Mouse (Mus musculus) cerebellum, postnatal 10 days (tissue): ENCODE measurements at regions not wholly inside any gene's neighbourhood (a gene's known extent, or its start where the extent isn't known, plus 50 kb on each side); places are given as distances from the start of the nearest gene placed in this dataset.
A peak's percentile ranks its signal among the peaks of the same experiment; 100 is the strongest.

Experiments
- DNase-seq, 2 experiments: peaks; one replicate each; pipeline ENCODE4 v3.0.0; 2021; ENCODE audit warnings: mixed read lengths in 2 of 2

- DNase-seq = no peak
Observed at GRCm38 (mm10) chrX:166964656-166965582, 244.2 kb downstream of the Tmsb4x start.

DNA sequence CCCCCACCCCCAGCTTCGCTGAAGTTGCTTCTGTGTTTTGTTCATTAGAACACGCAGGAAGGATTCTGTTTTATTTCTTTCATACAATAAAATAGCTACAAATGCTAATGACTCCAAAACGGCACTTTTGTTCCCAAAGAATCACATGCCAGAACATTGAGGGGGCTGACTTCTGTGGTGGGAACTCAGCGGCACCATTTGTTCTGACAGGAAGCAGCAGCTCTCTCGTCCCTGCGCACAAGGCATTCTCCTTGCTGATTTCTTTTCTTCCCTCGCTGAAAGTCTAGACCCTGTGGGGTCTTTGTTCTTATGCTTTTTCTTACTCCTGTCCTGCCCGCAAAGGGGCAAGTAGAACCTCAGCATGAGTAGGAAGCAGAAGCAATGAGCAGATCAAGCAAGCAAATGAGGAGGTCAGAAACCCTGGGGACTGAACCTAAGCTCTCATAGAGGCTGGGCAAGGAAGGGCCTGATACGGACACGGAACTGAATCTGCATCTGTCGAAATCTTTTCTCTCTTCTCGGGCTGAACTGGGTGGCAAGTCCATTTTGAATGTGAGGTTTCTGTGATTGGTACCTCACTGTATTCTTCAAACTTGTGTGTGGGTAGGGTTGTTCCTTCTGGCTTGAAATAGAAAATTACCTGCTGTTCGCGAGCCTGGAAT is 256.5 kb downstream of the Tmsb4x start:
- peak in 1 of 2 experiments; percentile 2 for DNase-seq

- peak; percentile 3 to 4 for DNase-seq
Observed at GRCm38 (mm10) chrX:166951011-166951410, 258.1 kb downstream of the Tmsb4x start.

GRCm38 (mm10) chrX:166945915-166946314 is 263.2 kb downstream of the Tmsb4x start:
- no peak for DNase-seq

DNA sequence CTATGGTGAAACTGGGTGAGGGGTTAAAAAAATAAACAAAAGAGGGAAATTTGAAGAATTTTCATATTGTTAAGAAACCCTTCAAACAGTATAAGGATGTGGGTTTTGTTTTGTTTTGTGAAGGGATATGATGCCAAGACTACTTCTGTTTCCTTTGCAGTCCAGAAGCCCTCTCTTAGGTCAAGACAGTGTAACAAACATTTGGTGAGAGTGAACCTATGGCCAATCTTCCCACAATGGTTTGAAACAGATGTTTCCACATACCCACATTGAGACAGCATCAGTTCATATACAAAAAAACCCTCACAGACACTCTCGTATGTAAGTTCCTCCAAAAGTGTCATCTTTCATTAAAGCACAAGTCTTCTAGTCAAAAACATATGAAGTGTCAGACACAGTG is 263.6 kb downstream of the Tmsb4x start:
- no peak for DNase-seq

- DNase-seq = no peak
Observed at GRCm38 (mm10) chrX:166933766-166934165, 275.3 kb downstream of the Tmsb4x start.

DNA sequence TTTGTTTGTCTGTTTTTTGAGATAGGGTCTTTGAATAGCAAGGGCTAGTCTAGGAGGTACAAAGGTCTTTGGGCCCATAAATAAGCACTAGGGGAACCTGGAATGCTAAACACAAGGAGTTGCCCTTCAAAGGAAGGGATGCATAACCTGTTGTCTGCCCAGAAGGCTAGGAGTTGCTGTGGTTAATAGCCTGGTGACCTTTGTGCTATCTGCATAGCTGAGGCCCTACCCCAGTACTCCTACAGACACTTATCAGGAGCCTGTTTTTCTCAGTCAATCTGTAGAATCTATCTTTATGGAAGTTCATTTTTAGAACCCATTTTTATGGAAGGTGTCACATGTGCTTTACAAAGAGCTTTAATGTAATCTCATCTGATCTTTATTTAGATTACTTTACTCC is 276.6 kb downstream of the Tmsb4x start:
- DNase-seq = no peak

GRCm38 (mm10) chrX:166931048-166931447 is 278.1 kb downstream of the Tmsb4x start:
- no peak for DNase-seq

DNA sequence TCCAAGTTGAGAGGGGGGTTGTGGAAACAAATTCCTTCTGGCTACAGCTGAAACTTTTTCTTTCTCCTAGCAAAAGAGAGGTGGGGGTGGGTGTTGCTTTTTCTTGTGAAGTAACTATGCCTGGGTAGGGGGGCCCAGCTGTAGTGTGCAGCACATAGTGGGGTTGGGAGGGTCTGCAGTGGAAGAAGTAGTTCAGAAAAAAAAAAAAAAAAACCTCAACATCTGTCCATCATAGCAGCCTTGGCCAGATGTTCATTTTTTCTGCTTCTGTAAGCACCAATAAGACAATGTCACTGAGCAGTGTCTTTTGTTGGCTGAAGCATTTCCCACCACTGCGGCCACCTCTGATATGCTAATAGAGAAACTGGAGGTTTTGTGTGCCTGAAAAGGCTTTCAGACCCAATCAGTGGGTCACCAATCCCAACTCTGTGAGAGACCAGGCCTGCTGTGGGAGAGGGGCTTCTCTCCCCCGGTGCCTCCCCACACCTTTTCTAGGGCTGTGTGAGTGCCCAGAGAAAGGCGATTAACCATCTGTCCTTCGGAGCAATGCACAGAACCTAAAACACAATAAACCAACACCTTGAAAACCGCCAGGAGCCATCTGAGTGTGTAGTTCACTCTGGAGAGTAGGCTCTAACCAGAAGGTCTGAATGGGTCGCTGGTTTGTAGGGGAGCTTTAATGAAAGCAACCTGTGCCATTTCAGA is 279.2 kb downstream of the Tmsb4x start:
- no peak for DNase-seq

DNA sequence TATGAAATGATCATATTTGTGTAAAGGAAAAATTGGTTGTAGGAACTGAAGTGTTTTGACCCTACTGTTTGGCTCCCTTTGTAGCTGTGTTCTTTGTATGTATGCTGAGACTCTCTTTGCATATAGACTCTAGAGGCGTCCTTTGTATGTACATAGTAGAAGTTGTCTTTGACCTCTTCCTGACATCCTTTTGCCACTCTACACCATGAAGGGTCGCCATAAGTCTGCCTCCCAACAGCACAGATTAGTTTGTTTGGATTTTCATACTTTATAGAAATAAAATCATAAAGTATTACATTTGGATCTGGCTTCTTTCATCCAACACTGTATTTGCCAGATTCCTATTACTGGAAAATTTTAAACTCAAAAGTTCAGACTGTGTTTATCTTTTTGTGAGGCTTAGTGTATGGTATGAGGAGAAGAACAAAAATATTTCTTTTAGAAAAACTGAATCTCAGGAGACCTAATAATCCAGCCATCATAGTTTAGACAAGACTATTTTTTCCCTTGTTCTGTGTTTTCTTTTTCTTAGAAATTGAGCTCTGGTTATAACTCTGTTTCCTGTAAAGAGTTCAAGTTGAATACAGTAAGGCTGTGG is 293.7 kb downstream of the Tmsb4x start:
- DNase-seq = no peak

DNA sequence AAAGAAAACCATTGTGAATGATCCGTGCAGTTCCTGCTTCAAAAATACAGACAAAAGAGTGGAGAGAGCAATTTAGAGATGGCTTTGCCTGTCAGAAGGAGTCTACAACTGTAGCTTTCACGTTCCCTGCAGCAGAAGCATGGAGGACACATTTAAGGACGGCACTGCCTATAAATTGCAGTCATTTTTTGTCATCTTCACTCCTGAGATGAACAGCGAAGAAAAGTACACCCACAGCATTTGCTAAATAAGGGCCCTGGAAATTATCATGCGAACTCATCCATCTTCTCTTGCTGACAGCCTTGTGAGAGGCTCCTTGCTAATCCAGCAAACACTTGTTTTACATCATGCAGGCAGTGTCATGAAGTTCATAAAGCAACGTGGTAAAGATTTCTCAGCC is 302.5 kb downstream of the Tmsb4x start:
- DNase-seq = no peak

DNA sequence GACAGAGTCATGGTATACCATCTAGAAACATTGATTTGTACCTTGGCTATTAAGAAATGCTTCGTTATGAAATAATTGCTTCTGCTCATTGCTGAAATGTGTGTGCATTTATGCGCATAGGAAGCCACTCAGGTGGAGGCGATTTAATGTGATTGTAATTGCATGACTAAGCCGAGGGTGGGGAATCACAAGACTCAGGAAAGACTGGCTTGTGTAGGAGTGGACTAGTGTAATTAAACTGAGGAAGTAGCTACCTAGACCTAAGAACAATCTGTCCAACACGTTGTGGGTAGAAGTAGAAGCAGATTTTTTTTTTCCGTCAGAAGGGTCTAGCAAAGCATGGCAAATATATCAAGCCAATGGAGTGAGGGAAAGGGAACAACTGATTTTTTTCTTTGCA is 308.4 kb downstream of the Tmsb4x start:
- no peak for DNase-seq

DNA sequence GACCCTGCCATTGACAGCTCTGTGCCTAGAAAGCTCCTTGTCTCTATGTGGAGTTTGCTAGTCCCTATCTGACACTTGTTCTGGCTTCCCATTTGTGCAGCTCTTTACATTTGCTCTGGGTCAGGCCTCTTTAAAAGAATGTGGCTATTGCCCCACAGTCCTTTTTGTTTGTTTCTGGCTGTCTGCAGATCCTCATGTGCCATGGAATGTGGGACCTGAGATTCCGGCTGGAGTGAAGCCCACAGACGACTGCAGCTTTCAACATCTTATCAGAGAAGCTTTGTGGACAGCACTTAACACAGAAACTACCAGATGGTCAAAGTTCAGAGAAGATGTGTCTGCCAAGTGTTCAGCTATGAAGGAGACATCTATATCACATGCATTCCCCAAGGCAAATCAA is 309.7 kb upstream of the Egfl6 start:
- DNase-seq = no peak

- DNase-seq = no peak
Observed at GRCm38 (mm10) chrX:166886417-166886816, 300.9 kb upstream of the Egfl6 start.

- no peak for DNase-seq
Observed at GRCm38 (mm10) chrX:166869515-166869914, 284.0 kb upstream of the Egfl6 start.

DNA sequence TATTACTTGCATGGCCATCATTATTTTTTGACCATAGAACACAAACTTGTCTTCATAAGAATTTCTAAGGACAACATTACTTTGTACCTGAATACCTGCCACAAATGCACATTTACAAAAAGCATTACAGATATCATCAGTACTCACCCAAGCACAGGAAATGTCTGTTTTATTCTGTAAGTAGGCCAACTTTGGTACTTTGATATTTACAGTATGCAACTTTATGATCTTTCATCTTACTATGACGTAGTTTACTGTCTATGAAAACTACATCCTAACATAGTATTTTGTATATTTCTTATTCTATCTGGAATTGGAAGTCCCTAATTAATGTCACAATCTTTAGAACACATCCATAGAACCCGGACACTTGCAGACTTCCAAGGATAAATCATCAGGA is 282.2 kb upstream of the Egfl6 start:
- DNase-seq = no peak
